Mouse (Mus musculus) frontal cortex, postnatal 25 days (tissue): Measurements from ENCODE around the gene Msi1.
A peak's percentile ranks its signal among the peaks of the same experiment; 100 is the strongest.
"Not testable (repeated sequence)": the region's sequence is repeated elsewhere in the genome, so short reads cannot be mapped to it uniquely, and the experiment has no call there.

ENCODE experiments used
- DNase-seq, 2 experiments: peaks; one replicate each; pipeline ENCODE4 v3.0.0; 2022; ENCODE audit warnings: low spot score in 2 of 2

Gene Msi1

GRCm38 (mm10) chr5:115489699-115490637, 60.6 kb downstream of the Msi1 start:
- DNase-seq, result peak; percentile 75 to 83

- no peak for DNase-seq
Observed at GRCm38 (mm10) chr5:115490638-115491000, 61.2 kb downstream of the Msi1 start.

- no peak for DNase-seq
Observed at GRCm38 (mm10) chr5:115491076-115491475, 61.7 kb downstream of the Msi1 start.

- DNase-seq, result no peak
Observed at GRCm38 (mm10) chr5:115491771-115492322, 62.4 kb downstream of the Msi1 start.

- DNase-seq, result no peak
Observed at GRCm38 (mm10) chr5:115492711-115493335, 63.4 kb downstream of the Msi1 start.

GRCm38 (mm10) chr5:115493441-115493840, 64.0 kb downstream of the Msi1 start:
- DNase-seq, result no peak

GRCm38 (mm10) chr5:115495618-115496017, 66.2 kb downstream of the Msi1 start:
- not testable (repeated sequence) for DNase-seq

- no peak for DNase-seq
Observed at GRCm38 (mm10) chr5:115497033-115497432, 67.6 kb downstream of the Msi1 start.

- no peak for DNase-seq
Observed at GRCm38 (mm10) chr5:115498307-115499240, 69.2 kb downstream of the Msi1 start.

- DNase-seq, result no peak
Observed at GRCm38 (mm10) chr5:115500383-115500935, 71.1 kb downstream of the Msi1 start.

- no peak for DNase-seq
Observed at GRCm38 (mm10) chr5:115503035-115503434, 73.6 kb downstream of the Msi1 start.
